Mouse (Mus musculus): ENCODE results near the gene Serinc4. TPM values are rescaled to one million over a fixed set of nuclear protein-coding genes. Genes with fewer than 3 reads are reported as not detected.
"Not testable (repeated sequence)": the region's sequence is repeated elsewhere in the genome, so short reads cannot be mapped to it uniquely, and the experiment has no call there.

Serinc4 gene
- polyA plus RNA-seq, 1 experiment from 2014 or later: 0.07 TPM

DNA sequence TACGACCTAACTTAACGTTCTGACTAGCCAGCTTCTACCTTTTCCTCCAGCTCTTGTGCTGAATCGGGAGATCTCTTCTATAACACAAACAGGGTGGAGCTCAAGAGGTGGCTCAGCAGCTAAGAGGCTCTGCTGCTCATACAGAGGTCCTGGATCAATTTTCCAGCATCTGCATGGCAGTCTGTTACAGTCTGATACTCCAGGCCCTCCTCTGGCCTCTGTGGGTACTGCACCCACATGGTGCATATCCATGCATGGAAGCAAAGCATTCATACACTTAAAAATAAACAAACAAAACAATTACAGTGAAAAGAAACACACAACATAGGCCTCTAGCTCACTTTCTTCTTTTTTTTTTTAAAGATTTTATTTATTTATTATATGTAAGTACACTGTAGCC lies 16.2 kb upstream of the Serinc4 start:
- 89% methylated on average over 3 of the region's 3 CpGs for WGBS (ENCODE audit: insufficient replicate concordance)
- Histone ChIP-seq H3K4me3 (replicated peaks) (peak overlapping the region; percentile 75; the same call in 1 of the 2 replicates), H3K4me2 (peak overlapping the region; percentile 85), H3K36me3 (peaks cover 11% of the 10 kb centered on the region; the same call in 1 of the 2 replicates), H3K4me1 (replicated peaks) (peaks cover 15% of the 10 kb centered on the region)
- not testable (repeated sequence) for H3K9ac ChIP-seq; DNase-seq; ATAC-seq (ENCODE audit: low read depth); H3K27ac ChIP-seq; H3K27me3 ChIP-seq; H3K9me3 ChIP-seq (replicated peaks)

GRCm38 (mm10) chr2:121468982-121469381 lies 12.4 kb upstream of the Serinc4 start:
- not testable (repeated sequence) for H3K27me3 ChIP-seq; H3K9me3 ChIP-seq (replicated peaks); H3K4me1 ChIP-seq (replicated peaks); H3K4me2 ChIP-seq; H3K9ac ChIP-seq; H3K27ac ChIP-seq; ATAC-seq (ENCODE audit: low read depth); H3K4me3 ChIP-seq (replicated peaks); DNase-seq; H3K36me3 ChIP-seq
- WGBS (ENCODE audit: insufficient replicate concordance): 62% methylated on average over 2 of the region's 6 CpGs

- 71% methylated on average over 2 of the region's 2 CpGs for WGBS (ENCODE audit: insufficient replicate concordance)
- no peak for ATAC-seq (ENCODE audit: low read depth)
- H3K36me3 ChIP-seq: peaks cover 27% of the 10 kb centered on the region
- H3K4me3 ChIP-seq (replicated peaks): no peak overlapping the region
- H3K9me3 ChIP-seq (replicated peaks): no peaks in the 10 kb centered on the region
- no peak overlapping the region for H3K9ac ChIP-seq
- peaks cover 28% of the 10 kb centered on the region for H3K4me1 ChIP-seq (replicated peaks)
- no peak overlapping the region for H3K4me2 ChIP-seq
- no peaks in the 10 kb centered on the region for H3K27me3 ChIP-seq
- H3K27ac ChIP-seq: no peak overlapping the region
- DNase-seq: no peak
Observed at GRCm38 (mm10) chr2:121460071-121460470, 3.5 kb upstream of the Serinc4 start.

DNA sequence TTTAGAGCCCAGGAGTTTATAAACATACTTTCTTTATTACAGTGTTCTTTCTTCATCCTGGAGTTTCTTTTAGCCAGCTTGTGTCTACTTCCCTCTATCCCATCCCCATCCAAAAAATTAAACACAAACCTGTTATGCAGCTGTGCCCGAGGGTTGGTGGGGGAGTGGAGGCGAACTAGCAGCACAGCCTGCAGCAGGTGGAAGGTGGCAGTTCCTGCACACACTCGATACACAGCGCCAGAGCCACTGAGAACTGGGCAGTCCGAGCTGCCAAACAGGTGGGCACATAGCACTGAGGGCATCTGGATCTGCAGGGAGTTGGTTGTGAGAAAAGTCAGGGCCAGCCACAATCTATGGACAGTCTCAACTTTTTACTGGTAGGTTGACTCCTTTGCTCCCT lies 1.0 kb downstream of the Serinc4 start:
- 0 out of 2 replicates have a peak overlapping the region, but pooled peaks have one; percentile 24 for H3K27ac ChIP-seq
- H3K27me3 ChIP-seq: no peaks in the 10 kb centered on the region
- DNase-seq (no peak), ATAC-seq (ENCODE audit: low read depth) (no peak)
- 73% methylated on average over 5 of the region's 5 CpGs for WGBS (ENCODE audit: insufficient replicate concordance)
- H3K9ac ChIP-seq: no peak overlapping the region
- H3K4me2 ChIP-seq: no peak overlapping the region
- H3K9me3 ChIP-seq (replicated peaks): no peaks in the 10 kb centered on the region
- H3K4me3 ChIP-seq (replicated peaks): no peak overlapping the region
- H3K4me1 ChIP-seq (replicated peaks): peaks cover 56% of the 10 kb centered on the region
- peaks cover 47% of the 10 kb centered on the region for H3K36me3 ChIP-seq

DNA sequence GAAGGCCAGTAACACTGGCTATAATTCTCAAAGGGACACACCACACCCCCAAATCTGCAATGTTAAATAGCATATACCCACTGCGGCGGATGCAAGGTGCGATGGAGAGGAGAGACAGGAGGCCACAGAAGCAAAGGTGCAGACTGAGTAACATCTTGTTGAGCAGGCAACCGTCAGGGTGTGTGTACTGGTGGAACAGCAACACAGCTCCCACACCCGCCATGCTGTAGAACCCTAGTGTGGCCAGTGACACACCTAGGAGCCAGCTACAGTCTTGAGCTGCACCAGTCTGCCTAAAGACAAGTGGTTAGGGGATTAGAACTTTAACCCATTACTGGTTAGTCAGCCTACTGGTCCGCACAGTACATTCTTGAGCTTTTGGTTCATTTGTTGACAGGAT lies 2.7 kb downstream of the Serinc4 start:
- H3K4me1 ChIP-seq (replicated peaks): peaks cover 62% of the 10 kb centered on the region
- H3K9ac ChIP-seq: no peak overlapping the region; the same call in 1 of the 2 replicates
- H3K4me3 ChIP-seq (replicated peaks): no peak overlapping the region
- peaks cover 36% of the 10 kb centered on the region for H3K36me3 ChIP-seq
- no peaks in the 10 kb centered on the region for H3K9me3 ChIP-seq (replicated peaks)
- H3K27ac ChIP-seq: no peak overlapping the region
- 85% methylated on average over 6 of the region's 6 CpGs for WGBS (ENCODE audit: insufficient replicate concordance)
- no peaks in the 10 kb centered on the region for H3K27me3 ChIP-seq
- H3K4me2 ChIP-seq: no peak overlapping the region
- no peak for DNase-seq
- ATAC-seq (ENCODE audit: low read depth): no peak

DNA sequence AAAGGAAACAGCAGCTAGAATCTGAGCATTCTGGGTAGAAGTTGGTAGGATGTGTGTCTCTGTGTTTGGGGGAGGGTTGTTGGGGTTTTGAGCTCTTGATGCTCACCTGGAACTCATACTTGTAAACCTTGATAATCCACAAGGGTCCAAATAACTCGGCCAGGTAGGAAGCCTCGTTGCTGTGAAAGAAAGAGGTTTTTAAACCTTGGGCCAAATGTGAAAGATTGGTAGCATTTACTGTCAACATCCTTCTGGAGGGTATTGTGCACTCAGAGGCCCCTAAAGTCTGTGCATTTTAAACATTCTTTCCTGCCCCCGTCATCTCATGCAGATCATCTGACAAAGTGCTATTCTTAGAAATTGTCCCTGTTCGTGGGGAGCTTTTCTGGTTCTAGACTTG lies 3.6 kb downstream of the Serinc4 start, which contains the start of gene Hypk:
TSS of gene Hypk (plus strand) at position 301 of the 400 bp plus-strand sequence.
- Histone ChIP-seq H3K27ac (no peak within 1 kb of the TSS), H3K9ac (no peak within 1 kb of the TSS; the same call in 1 of the 2 replicates)
- WGBS (ENCODE audit: insufficient replicate concordance): 57% methylated on average over 4 of the region's 4 CpGs

DNA sequence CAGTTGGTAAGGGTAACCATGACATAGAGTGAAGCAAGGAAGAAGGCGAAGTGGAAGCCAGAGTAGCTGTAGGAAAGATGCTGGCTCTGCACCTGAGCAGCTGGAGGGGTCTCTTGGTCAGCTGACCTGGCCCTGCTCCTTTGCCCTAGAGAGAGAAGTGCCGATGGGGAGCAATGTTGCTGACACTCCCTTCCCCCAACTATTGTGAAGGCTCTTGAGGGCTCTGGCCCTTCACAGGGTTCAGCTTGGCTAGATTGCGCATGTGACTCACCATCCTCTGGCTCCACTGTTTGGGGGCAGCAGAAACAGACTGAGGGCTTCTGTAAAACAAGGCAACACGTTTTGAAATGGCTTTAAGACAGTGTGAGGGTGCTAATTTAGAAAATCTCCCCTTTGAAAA lies 4.2 kb downstream of the Serinc4 start:
- no peak overlapping the region for H3K27ac ChIP-seq
- no peak overlapping the region for H3K4me3 ChIP-seq (replicated peaks)
- no peaks in the 10 kb centered on the region for H3K9me3 ChIP-seq (replicated peaks)
- H3K4me2 ChIP-seq: no peak overlapping the region
- DNase-seq (no peak), ATAC-seq (ENCODE audit: low read depth) (no peak)
- H3K9ac ChIP-seq: no peak overlapping the region
- no peaks in the 10 kb centered on the region for H3K27me3 ChIP-seq
- peaks cover 60% of the 10 kb centered on the region for H3K4me1 ChIP-seq (replicated peaks)
- peaks cover 26% of the 10 kb centered on the region for H3K36me3 ChIP-seq
- 71% methylated on average over 4 of the region's 4 CpGs for WGBS (ENCODE audit: insufficient replicate concordance)

More for the DNA sequence above, 3.6 kb downstream of the Serinc4 start, which contains the start of gene Hypk:
- H3K4me3 ChIP-seq (replicated peaks): no peak within 1 kb of the TSS
- H3K36me3 ChIP-seq: peaks cover 27% of the 10 kb centered on the region
- H3K27me3 ChIP-seq: no peaks in the 10 kb centered on the region
- no peaks in the 10 kb centered on the region for H3K9me3 ChIP-seq (replicated peaks)
- no peak within 1 kb of the TSS for H3K4me2 ChIP-seq
- peaks cover 60% of the 10 kb centered on the region for H3K4me1 ChIP-seq (replicated peaks)
- ATAC-seq (ENCODE audit: low read depth): no peak
- DNase-seq: no peak

- no peak for ATAC-seq (ENCODE audit: low read depth)
- Histone ChIP-seq H3K9me3 (replicated peaks) (no peaks in the 10 kb centered on the region), H3K9ac (peak overlapping the region; percentile 100), H3K4me3 (replicated peaks) (peak overlapping the region; percentile 100), H3K4me2 (peak overlapping the region; percentile 95), H3K27ac (peak overlapping the region; percentile 93), H3K4me1 (replicated peaks) (peaks cover 50% of the 10 kb centered on the region), H3K36me3 (peaks cover 26% of the 10 kb centered on the region), H3K27me3 (no peaks in the 10 kb centered on the region)
- WGBS (ENCODE audit: insufficient replicate concordance): 0% methylated on average over 7 of the region's 7 CpGs
- no peak for DNase-seq
Observed at GRCm38 (mm10) chr2:121450093-121450492, 6.5 kb downstream of the Serinc4 start.

- H3K9ac ChIP-seq: peak overlapping the region; percentile 100
- ATAC-seq (ENCODE audit: low read depth): peak; percentile 14
- peaks cover 26% of the 10 kb centered on the region for H3K36me3 ChIP-seq
- no peaks in the 10 kb centered on the region for H3K27me3 ChIP-seq
- peak overlapping the region; percentile 95 for H3K4me2 ChIP-seq
- H3K4me3 ChIP-seq (replicated peaks): peak overlapping the region; percentile 100
- DNase-seq: no peak
- peak overlapping the region; percentile 93 for H3K27ac ChIP-seq
- WGBS (ENCODE audit: insufficient replicate concordance): under 1% methylated on average over 54 of the region's 54 CpGs
- H3K9me3 ChIP-seq (replicated peaks): no peaks in the 10 kb centered on the region
- peaks cover 52% of the 10 kb centered on the region for H3K4me1 ChIP-seq (replicated peaks)
Observed at GRCm38 (mm10) chr2:121449545-121450011, 7.0 kb downstream of the Serinc4 start.

DNA sequence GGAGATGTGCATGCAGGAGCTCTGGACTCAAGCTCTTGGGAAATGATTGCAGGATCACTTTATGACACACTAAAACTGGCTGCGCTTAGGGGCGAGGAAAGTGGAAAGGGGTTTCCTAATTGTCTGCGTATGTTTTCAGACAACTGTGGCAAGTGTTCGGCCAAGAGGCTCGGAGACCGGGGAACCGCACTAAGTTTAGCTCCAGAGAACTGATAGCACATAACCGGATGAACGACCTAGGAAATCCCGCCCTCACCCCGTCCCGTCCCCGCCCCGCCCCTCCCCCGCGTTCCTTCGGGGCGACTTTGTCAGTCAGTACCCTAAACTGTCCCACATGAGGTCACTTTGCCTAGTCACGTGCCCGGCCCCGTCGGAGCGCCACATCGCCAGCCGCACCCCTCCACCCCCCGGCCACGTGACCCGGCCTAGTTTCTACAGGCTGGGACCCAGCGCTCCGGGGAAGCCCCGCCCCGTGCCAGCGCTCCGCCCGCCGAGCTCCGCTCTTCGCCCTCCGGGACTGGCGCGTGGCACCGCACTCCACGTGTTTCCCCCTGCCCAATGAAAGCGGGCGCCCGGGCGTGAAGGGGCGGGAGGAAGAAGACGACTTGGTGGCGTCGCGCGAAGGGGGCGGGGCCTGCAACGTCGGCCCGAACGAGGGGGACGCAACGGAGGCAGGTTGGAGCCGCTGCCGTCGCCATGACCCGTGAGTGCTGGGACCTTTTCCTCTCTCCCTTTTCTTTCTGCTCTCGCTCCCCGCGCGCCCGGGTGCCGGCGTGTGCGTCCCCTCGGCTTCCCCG lies 7.6 kb downstream of the Serinc4 start, which contains the start of gene Serf2:
TSS of gene Serf2 (plus strand) at position 457 of the 797 bp plus-strand sequence.
- ATAC-seq (ENCODE audit: low read depth): peak; percentile 97
- Histone ChIP-seq H3K4me2 (peak within 1 kb of the TSS; percentile 95), H3K4me3 (replicated peaks) (peak within 1 kb of the TSS; percentile 100), H3K9ac (peak within 1 kb of the TSS; percentile 100), H3K9me3 (replicated peaks) (no peaks in the 10 kb centered on the region), H3K27me3 (no peaks in the 10 kb centered on the region), H3K4me1 (replicated peaks) (peaks cover 52% of the 10 kb centered on the region), H3K36me3 (peaks cover 26% of the 10 kb centered on the region), H3K27ac (peak within 1 kb of the TSS; percentile 93)
- under 1% methylated on average over 70 of the region's 74 CpGs for WGBS (ENCODE audit: insufficient replicate concordance)
- DNase-seq: peak; percentile 100

GRCm38 (mm10) chr2:121448136-121448535 lies 8.4 kb downstream of the Serinc4 start:
- DNase-seq (no peak), ATAC-seq (ENCODE audit: low read depth) (no peak)
- Histone ChIP-seq H3K9ac (peak overlapping the region; percentile 75), H3K27ac (peak overlapping the region; percentile 88), H3K27me3 (peaks cover under 1% of the 10 kb centered on the region; the same call in 1 of the 2 replicates), H3K36me3 (peaks cover 19% of the 10 kb centered on the region), H3K4me2 (peak overlapping the region; percentile 95), H3K4me1 (replicated peaks) (peaks cover 47% of the 10 kb centered on the region), H3K9me3 (replicated peaks) (no peaks in the 10 kb centered on the region), H3K4me3 (replicated peaks) (peak overlapping the region; percentile 100)
- WGBS (ENCODE audit: insufficient replicate concordance): 15% methylated on average over 9 of the region's 9 CpGs
